Mouse (Mus musculus) kidney, postnatal 0 days (tissue): ENCODE measurements at regions not wholly inside any gene's neighbourhood (a gene's known extent, or its start where the extent isn't known, plus 50 kb on each side); places are given as distances from the start of the nearest gene placed in this dataset.

Source experiments
- ATAC-seq: fragments of 200-750 bp; cut with Nextera tagmentation; replicated peaks from 2 replicates; pipeline ENCODE4 v1.8.0; 2017; ENCODE audit warnings: low read depth, moderate number of reproducible peaks, moderate TSS enrichment, moderate library complexity; ENCODE audit not compliant: low FRiP score
- DNase-seq: peaks from one replicate; pipeline ENCODE4 v3.0.0-alpha.2; 2016; ENCODE audit warnings: low spot score
- H3K27ac ChIP-seq: fragments of 300-500 bp; sonication (generic); 2 replicates; pipeline ENCODE4 v1.5.1; 2014; ENCODE audit warnings: mild to moderate bottlenecking
- H3K27me3 ChIP-seq: fragments of 300-500 bp; sonication (generic); 2 replicates; pipeline ENCODE4 v1.6.1; 2014; ENCODE audit warnings: low read length, mixed read lengths; ENCODE audit not compliant: insufficient read depth
- H3K36me3 ChIP-seq: fragments of 300-500 bp; sonication (generic); 2 replicates; pipeline ENCODE4 v1.6.1; 2014; ENCODE audit warnings: low read length, mixed read lengths; ENCODE audit not compliant: insufficient read depth
- H3K4me1 ChIP-seq: fragments of 300-500 bp; sonication (generic); replicated peaks from 2 replicates; pipeline ENCODE4 v1.6.1; 2014; ENCODE audit warnings: antibody characterized with exemption, low read length, mixed read lengths; ENCODE audit not compliant: insufficient read depth
- H3K4me2 ChIP-seq: fragments of 300-500 bp; sonication (generic); 2 replicates; pipeline ENCODE4 v1.6.1; 2014; ENCODE audit warnings: mild to moderate bottlenecking, low read length, moderate library complexity, mixed read lengths
- H3K4me3 ChIP-seq: fragments of 300-500 bp; sonication (generic); replicated peaks from 2 replicates; pipeline ENCODE4 v1.5.1; 2014; ENCODE audit warnings: low read depth, low read length
- H3K9ac ChIP-seq: fragments of 300-500 bp; sonication (generic); 2 replicates; pipeline ENCODE4 v1.6.1; 2014; ENCODE audit warnings: low read depth, low read length
- H3K9me3 ChIP-seq: fragments of 300-500 bp; sonication (generic); replicated peaks from 2 replicates; pipeline ENCODE4 v1.6.1; 2016; ENCODE audit warnings: low read length, inconsistent platforms, mixed read lengths
- CTCF ChIP-seq: IDR thresholded peaks from 2 replicates; pipeline ENCODE4 v1.5.1; 2016; ENCODE audit warnings: antibody characterized with exemption, low read depth, mild to moderate bottlenecking, moderate library complexity
- WGBS: fragments of 180-500 bp; shearing (Covaris S2); extraction: QIAGEN DNeasy Blood & Tissue Kit; methylation state at CpG from one replicate; pipeline ENCODE4 v1.1.7; 2014; 5-methylcytosine and 5-hydroxymethylcytosine counted together

GRCm38 (mm10) chr2:27812946-27813345, 73.3 kb upstream of the Col5a1 start:
- no peak overlapping the region for H3K9ac ChIP-seq
- H3K4me3 ChIP-seq: no peak overlapping the region
- H3K9me3 ChIP-seq: no peaks in the 10 kb centered on the region
- H3K27ac ChIP-seq: no peak overlapping the region
- H3K4me1 ChIP-seq: no peaks in the 10 kb centered on the region
- H3K36me3 ChIP-seq: no peaks in the 10 kb centered on the region
- H3K27me3 ChIP-seq: no peaks in the 10 kb centered on the region
- H3K4me2 ChIP-seq: no peak overlapping the region
- ATAC-seq (no peak), DNase-seq (no peak)
- no peak for TF ChIP-seq CTCF
- 55% methylated on average over 3 of the region's 3 CpGs for WGBS

GRCm38 (mm10) chr2:27813370-27813769, 72.9 kb upstream of the Col5a1 start:
- TF ChIP-seq CTCF: no peak
- ATAC-seq (no peak; the same call in 1 of the 2 replicates), DNase-seq (peak; percentile 36)
- Histone ChIP-seq H3K4me1 (no peaks in the 10 kb centered on the region; the same call in 1 of the 2 replicates), H3K27me3 (no peaks in the 10 kb centered on the region), H3K4me3 (no peak overlapping the region), H3K36me3 (no peaks in the 10 kb centered on the region), H3K27ac (no peak overlapping the region), H3K4me2 (no peak overlapping the region), H3K9me3 (no peaks in the 10 kb centered on the region), H3K9ac (no peak overlapping the region)
- WGBS: 48% methylated on average over 6 of the region's 6 CpGs

GRCm38 (mm10) chr2:27818656-27819055, 67.6 kb upstream of the Col5a1 start:
- H3K27me3 ChIP-seq: no peaks in the 10 kb centered on the region
- WGBS: 39% methylated on average over 4 of the region's 4 CpGs
- no peak for ATAC-seq

DNA sequence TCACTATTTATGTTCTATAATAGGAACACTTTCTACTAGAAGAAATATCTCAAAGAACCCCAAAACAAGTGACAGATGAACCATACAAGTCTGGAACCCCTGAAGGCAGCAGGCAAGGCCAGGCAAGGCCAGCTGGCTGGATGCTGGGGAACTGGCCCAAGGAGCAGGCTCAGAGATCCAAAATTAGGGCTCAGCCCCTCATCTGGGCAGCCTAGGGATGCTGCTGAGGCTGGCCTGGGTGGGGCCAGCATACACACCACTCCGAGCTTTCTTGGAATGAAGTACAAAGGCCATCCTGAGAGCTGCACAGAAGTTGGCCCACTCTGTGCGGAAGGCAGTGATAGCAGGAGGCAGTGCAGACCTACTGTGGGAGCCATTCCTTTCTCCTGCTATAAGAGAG, 59.4 kb upstream of the Col5a1 start:
- DNase-seq: no peak
- H3K9me3 ChIP-seq: no peaks in the 10 kb centered on the region
- H3K27me3 ChIP-seq: no peaks in the 10 kb centered on the region
- no peak overlapping the region for H3K9ac ChIP-seq
- no peak overlapping the region for H3K4me2 ChIP-seq
- no peak for ATAC-seq
- 88% methylated on average over 2 of the region's 2 CpGs for WGBS
- no peak overlapping the region for H3K4me3 ChIP-seq
- no peak overlapping the region for H3K27ac ChIP-seq
- no peak for TF ChIP-seq CTCF
- no peaks in the 10 kb centered on the region for H3K36me3 ChIP-seq
- H3K4me1 ChIP-seq: no peaks in the 10 kb centered on the region

More at GRCm38 (mm10) chr2:27818656-27819055, 67.6 kb upstream of the Col5a1 start:
- TF ChIP-seq CTCF: no peak
- Histone ChIP-seq H3K4me3 (no peak overlapping the region), H3K9me3 (no peaks in the 10 kb centered on the region), H3K4me2 (no peak overlapping the region), H3K27ac (no peak overlapping the region; the same call in 1 of the 2 replicates), H3K4me1 (no peaks in the 10 kb centered on the region; the same call in 1 of the 2 replicates), H3K9ac (no peak overlapping the region), H3K36me3 (no peaks in the 10 kb centered on the region)
- DNase-seq: peak; percentile 55

DNA sequence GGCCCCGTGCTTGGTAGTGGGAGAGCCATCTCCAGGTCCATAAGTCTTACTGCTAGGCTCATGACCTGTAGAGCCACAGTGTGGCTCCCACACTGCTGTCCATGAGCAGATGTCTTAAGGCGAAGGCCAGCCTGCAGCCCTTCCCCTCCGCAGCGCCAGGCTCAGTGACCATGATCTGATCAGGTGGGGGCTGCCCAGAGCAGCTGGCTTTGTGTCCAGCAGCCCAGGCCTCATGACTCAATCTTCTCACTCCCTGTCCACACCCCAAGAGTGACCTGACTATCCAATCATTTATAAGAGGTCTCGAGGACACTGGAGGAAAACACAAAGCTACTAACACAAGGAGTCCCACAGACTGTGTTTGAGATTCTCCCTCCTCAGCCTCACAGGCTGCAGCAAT, 58.6 kb upstream of the Col5a1 start:
- WGBS: 72% methylated on average over 5 of the region's 5 CpGs
- ATAC-seq: no peak

GRCm38 (mm10) chr2:27828237-27828636, 58.0 kb upstream of the Col5a1 start:
- no peak for TF ChIP-seq CTCF

More for the DNA sequence above, 58.6 kb upstream of the Col5a1 start:
- Histone ChIP-seq H3K36me3 (no peaks in the 10 kb centered on the region), H3K27ac (no peak overlapping the region), H3K4me2 (no peak overlapping the region), H3K27me3 (no peaks in the 10 kb centered on the region), H3K9me3 (no peaks in the 10 kb centered on the region), H3K9ac (no peak overlapping the region), H3K4me3 (no peak overlapping the region), H3K4me1 (no peaks in the 10 kb centered on the region)
- no peak for DNase-seq
- TF ChIP-seq CTCF: no peak

GRCm38 (mm10) chr2:27829551-27829950, 56.7 kb upstream of the Col5a1 start:
- Histone ChIP-seq H3K4me2 (no peak overlapping the region), H3K27ac (no peak overlapping the region), H3K9ac (no peak overlapping the region), H3K36me3 (no peaks in the 10 kb centered on the region), H3K9me3 (no peaks in the 10 kb centered on the region), H3K4me3 (no peak overlapping the region), H3K27me3 (no peaks in the 10 kb centered on the region), H3K4me1 (no peaks in the 10 kb centered on the region)
- DNase-seq: no peak
- no peak for TF ChIP-seq CTCF
- ATAC-seq: no peak
- 65% methylated on average over 5 of the region's 5 CpGs for WGBS

More at GRCm38 (mm10) chr2:27828237-27828636, 58.0 kb upstream of the Col5a1 start:
- H3K27ac ChIP-seq: no peak overlapping the region
- H3K36me3 ChIP-seq: no peaks in the 10 kb centered on the region
- no peak for DNase-seq
- no peaks in the 10 kb centered on the region for H3K9me3 ChIP-seq
- no peak overlapping the region for H3K4me3 ChIP-seq
- H3K9ac ChIP-seq: no peak overlapping the region
- 56% methylated on average over 6 of the region's 6 CpGs for WGBS
- no peaks in the 10 kb centered on the region for H3K4me1 ChIP-seq
- no peaks in the 10 kb centered on the region for H3K27me3 ChIP-seq
- no peak overlapping the region for H3K4me2 ChIP-seq
- ATAC-seq: no peak
